Mouse (Mus musculus) CH12F3 (cell line): ENCODE results near the gene Gm826.

Experiments
- in situ Hi-C: fragments of 300-500 bp; cut with MboI; formaldehyde crosslinking; loops from 2 replicates; pipeline ENCODE4 v1.14.3; 2020; ENCODE audit warnings: low sequenced_read_pairs

Gene Gm826

DNA sequence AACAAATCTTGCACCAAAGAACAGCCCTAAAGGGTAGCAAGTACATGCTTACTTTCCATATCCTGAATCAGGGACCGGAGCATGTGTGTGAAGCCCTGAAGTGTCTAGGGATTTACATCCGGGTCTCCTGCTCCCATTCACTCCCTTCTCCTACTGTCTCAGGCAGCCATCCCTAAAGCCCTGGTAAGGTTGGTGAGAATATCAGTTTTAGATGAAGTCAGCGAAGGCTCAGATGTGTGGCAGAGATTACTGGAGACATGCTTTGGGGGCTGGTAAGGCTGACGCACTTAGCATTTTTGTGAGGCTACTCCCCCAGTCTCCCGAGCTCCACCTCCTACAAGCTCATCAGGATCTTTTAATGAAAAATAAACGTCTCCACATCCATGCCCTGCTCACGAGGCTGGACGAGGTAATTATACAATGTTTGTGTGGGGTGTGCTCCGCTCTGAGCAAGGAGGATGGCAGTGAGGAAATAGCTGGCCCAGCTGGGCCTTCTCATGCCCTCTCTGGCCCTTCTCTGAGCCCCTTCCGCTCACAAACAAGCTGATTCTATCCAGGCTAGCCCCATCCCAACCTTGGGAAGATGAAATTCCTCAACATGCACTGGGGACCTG is 45.3 kb downstream of the Gm826 start:
- in situ Hi-C loops, result no loop called here

- in situ Hi-C loops, result no loop called here
Measured at GRCm38 (mm10) chr2:160275959-160276657, 57.9 kb downstream of the Gm826 start.

DNA sequence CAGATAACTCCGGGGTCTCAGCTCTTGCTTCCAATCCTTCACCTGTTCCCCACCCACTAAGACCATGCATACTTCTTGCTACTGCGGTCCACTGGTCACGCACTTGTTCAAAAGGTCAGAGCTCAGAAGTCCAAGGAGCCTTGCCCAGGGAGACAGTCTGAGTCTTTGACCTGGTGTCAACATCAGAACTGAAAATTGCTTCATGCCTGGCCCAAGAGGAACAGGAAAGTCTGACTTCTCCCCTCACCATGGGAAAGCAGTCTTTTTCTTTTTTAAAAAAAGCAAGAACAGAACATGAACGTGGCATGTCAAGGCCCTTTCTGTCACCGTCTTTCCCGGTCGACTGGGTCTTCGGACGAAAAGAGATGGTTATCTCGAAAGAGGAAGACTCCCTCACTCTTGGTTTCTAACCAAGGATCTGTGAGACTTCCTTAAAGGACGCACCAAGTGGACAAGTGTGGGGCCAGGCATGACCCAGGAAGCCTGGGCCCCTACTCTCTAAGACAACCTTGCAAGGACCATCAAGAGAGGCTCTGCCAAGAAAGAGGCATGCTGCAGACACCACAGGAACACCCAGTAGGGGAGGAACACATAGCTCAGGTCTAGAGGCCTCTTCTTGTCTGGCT is 66.0 kb downstream of the Gm826 start:
- in situ Hi-C loops, result no loop called here

DNA sequence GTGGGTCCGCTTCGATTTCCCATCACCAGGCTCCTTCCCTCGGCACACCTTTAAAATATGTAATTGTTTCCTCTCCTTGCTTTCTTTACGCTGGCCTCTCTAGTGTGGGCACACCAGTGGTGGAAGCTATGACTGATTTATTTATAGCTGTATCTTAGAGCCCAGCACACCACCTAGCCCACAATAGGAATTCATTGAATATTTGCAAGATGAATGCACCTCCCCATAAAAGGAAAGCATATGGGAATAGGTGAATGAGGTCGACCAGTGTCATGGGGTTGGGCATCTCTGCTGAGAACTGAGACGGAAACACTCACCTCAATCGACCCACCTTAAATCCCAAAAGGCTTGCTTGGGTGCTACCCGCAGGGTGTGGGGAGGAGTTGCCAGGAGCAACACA is 70.1 kb downstream of the Gm826 start:
- in situ Hi-C loops, result no loop called here

GRCm38 (mm10) chr2:160261538-160261937 is 72.4 kb downstream of the Gm826 start:
- in situ Hi-C loops, result no loop called here
